Mouse (Mus musculus): ENCODE data around the gene Glt8d2. TPM values are rescaled to one million over a fixed set of nuclear protein-coding genes. Genes with fewer than 3 reads are reported as not detected.

Glt8d2 gene
- total RNA-seq, 2 experiments from 2014 or later, result not detected

Other genes starting within 250 kb of the Glt8d2 start
- gene Gm1553, start 198.0 kb downstream of the Glt8d2 start, total RNA-seq (2015; ENCODE audit: low replicate concordance), result not detected in 2 replicates
- gene Gm1553, start 198.0 kb downstream of the Glt8d2 start, total RNA-seq (2017; ENCODE audit: low replicate concordance), result not detected in 2 replicates
- gene 1190007I07Rik, start 67.4 kb downstream of the Glt8d2 start, total RNA-seq (2015; ENCODE audit: low replicate concordance), result 1.7 and 2.5 TPM in 2 replicates
- gene 1190007I07Rik, start 67.4 kb downstream of the Glt8d2 start, total RNA-seq (2017; ENCODE audit: low replicate concordance), result 7.1 and 12.7 TPM in 2 replicates
- gene Tdg, start 60.8 kb downstream of the Glt8d2 start, total RNA-seq (2015; ENCODE audit: low replicate concordance), result 11.7 and 14.2 TPM in 2 replicates
- 20.4 and 23.6 TPM in 2 replicates for gene Tdg, start 60.8 kb downstream of the Glt8d2 start, total RNA-seq (2017; ENCODE audit: low replicate concordance)
- 4.2 and 7.9 TPM in 2 replicates for gene Hcfc2, start 5.5 kb upstream of the Glt8d2 start, total RNA-seq (2015; ENCODE audit: low replicate concordance)
- gene Hcfc2, start 5.5 kb upstream of the Glt8d2 start, total RNA-seq (2017; ENCODE audit: low replicate concordance), result 7.0 and 9.9 TPM in 2 replicates
- 21.1 and 53.0 TPM in 2 replicates for gene Nfyb, start 73.5 kb upstream of the Glt8d2 start, total RNA-seq (2015; ENCODE audit: low replicate concordance)
- gene Nfyb, start 73.5 kb upstream of the Glt8d2 start, total RNA-seq (2017; ENCODE audit: low replicate concordance), result 48.8 and 52.9 TPM in 2 replicates
- gene Txnrd1, start 143.3 kb upstream of the Glt8d2 start, total RNA-seq (2015; ENCODE audit: low replicate concordance), result 12.1 and 20.9 TPM in 2 replicates
- 18.0 and 25.3 TPM in 2 replicates for gene Txnrd1, start 143.3 kb upstream of the Glt8d2 start, total RNA-seq (2017; ENCODE audit: low replicate concordance)
- gene Eid3, start 176.0 kb upstream of the Glt8d2 start, total RNA-seq (2015; ENCODE audit: low replicate concordance), result 1.3 TPM in 1 of 2 replicates, not detected in the other
- gene Eid3, start 176.0 kb upstream of the Glt8d2 start, total RNA-seq (2017; ENCODE audit: low replicate concordance), result 1.4 and 5.2 TPM in 2 replicates

All from erythroblast, adult 5-6 weeks (primary cell).